Mouse (Mus musculus): Measurements from ENCODE around the gene Ybx1. TPM values are rescaled to one million over a fixed set of nuclear protein-coding genes. Genes with fewer than 3 reads are reported as not detected.

Gene Ybx1
- polyA plus RNA-seq, 2 experiments: 546 to 757 TPM

GRCm38 (mm10) chr4:119274627-119275026 is 19.8 kb downstream of the Ybx1 start:
- no peak overlapping the region for H3K9ac ChIP-seq (ENCODE audit: low read depth, low read length, severe bottlenecking)
- H3K4me1 ChIP-seq (ENCODE audit: control insufficient read depth, insufficient read depth, low read length): no peaks in the 10 kb centered on the region
- no peak for TF ChIP-seq POLR2A (IDR thresholded peaks at IDR 0.05; ENCODE audit: borderline replicate concordance, extremely low read depth, insufficient read depth, insufficient read length)
- no peak overlapping the region for H3K4me3 ChIP-seq (replicated peaks; ENCODE audit: low read length)
- H3K27me3 ChIP-seq (ENCODE audit: control insufficient read depth, insufficient read depth, low read length): no peaks in the 10 kb centered on the region
- no peak for ATAC-seq (ENCODE audit: low FRiP score, low read depth)
- no peak for DNase-seq (ENCODE audit: low spot score)
- 60% methylated on average over 1 of the region's 1 CpGs for WGBS
- H3K4me2 ChIP-seq (replicated peaks; ENCODE audit: low read depth, low read length, severe bottlenecking): no peak overlapping the region
- H3K9me3 ChIP-seq (ENCODE audit: control insufficient read depth, low read length): no peaks in the 10 kb centered on the region
- H3K36me3 ChIP-seq (ENCODE audit: control insufficient read depth, insufficient read depth, low read length): peaks cover 91% of the 10 kb centered on the region
- no peak overlapping the region for H3K27ac ChIP-seq (replicated peaks; ENCODE audit: low read depth, low read length)

- WGBS: 77% methylated on average over 13 of the region's 13 CpGs
- Histone ChIP-seq H3K36me3 (ENCODE audit: control insufficient read depth, insufficient read depth, low read length) (peaks cover 20% of the 10 kb centered on the region), H3K9ac (ENCODE audit: low read depth, low read length, severe bottlenecking) (no peak overlapping the region), H3K4me2 (replicated peaks; ENCODE audit: low read depth, low read length, severe bottlenecking) (no peak overlapping the region), H3K27me3 (ENCODE audit: control insufficient read depth, insufficient read depth, low read length) (no peaks in the 10 kb centered on the region), H3K4me1 (ENCODE audit: control insufficient read depth, insufficient read depth, low read length) (no peaks in the 10 kb centered on the region), H3K27ac (replicated peaks; ENCODE audit: low read depth, low read length) (no peak overlapping the region), H3K9me3 (ENCODE audit: control insufficient read depth, low read length) (no peaks in the 10 kb centered on the region), H3K4me3 (replicated peaks; ENCODE audit: low read length) (no peak overlapping the region)
- no peak for DNase-seq (ENCODE audit: low spot score)
- no peak for TF ChIP-seq POLR2A (IDR thresholded peaks at IDR 0.05; ENCODE audit: borderline replicate concordance, extremely low read depth, insufficient read depth, insufficient read length)
- no peak for ATAC-seq (ENCODE audit: low FRiP score, low read depth)
Observed at GRCm38 (mm10) chr4:119266606-119267005, 27.8 kb downstream of the Ybx1 start.

DNA sequence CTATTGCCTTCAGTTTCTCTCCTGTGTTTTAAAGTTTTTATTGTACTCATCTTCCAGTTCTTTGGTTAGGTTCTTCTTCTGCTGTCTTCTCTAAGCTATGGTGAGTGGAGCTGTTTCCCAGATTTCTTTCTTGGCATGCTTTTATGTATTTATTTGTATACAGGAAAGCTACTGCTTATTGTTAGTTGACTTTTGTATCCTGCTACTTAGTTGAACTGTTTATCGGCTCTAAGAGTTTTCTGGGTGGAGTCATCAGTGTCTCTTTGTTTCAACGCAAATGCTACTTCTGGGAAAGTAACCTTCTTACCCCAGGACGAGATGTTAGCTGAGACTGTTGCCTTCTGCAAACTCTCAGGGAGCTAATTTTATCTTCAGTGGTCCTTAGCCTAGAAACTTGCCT is 30.9 kb downstream of the Ybx1 start:
- Histone ChIP-seq H3K9me3 (ENCODE audit: control insufficient read depth, low read length) (no peaks in the 10 kb centered on the region), H3K4me3 (replicated peaks; ENCODE audit: low read length) (no peak overlapping the region), H3K27me3 (ENCODE audit: control insufficient read depth, insufficient read depth, low read length) (no peaks in the 10 kb centered on the region), H3K4me2 (replicated peaks; ENCODE audit: low read depth, low read length, severe bottlenecking) (no peak overlapping the region), H3K27ac (replicated peaks; ENCODE audit: low read depth, low read length) (no peak overlapping the region), H3K36me3 (ENCODE audit: control insufficient read depth, insufficient read depth, low read length) (no peaks in the 10 kb centered on the region; the same call in 1 of the 2 replicates), H3K9ac (ENCODE audit: low read depth, low read length, severe bottlenecking) (no peak overlapping the region), H3K4me1 (ENCODE audit: control insufficient read depth, insufficient read depth, low read length) (no peaks in the 10 kb centered on the region)
- no peak for TF ChIP-seq POLR2A (IDR thresholded peaks at IDR 0.05; ENCODE audit: borderline replicate concordance, extremely low read depth, insufficient read depth, insufficient read length)
- DNase-seq (ENCODE audit: low spot score) (no peak), ATAC-seq (ENCODE audit: low FRiP score, low read depth) (no peak)
- WGBS: 78% methylated on average over 3 of the region's 3 CpGs

DNA sequence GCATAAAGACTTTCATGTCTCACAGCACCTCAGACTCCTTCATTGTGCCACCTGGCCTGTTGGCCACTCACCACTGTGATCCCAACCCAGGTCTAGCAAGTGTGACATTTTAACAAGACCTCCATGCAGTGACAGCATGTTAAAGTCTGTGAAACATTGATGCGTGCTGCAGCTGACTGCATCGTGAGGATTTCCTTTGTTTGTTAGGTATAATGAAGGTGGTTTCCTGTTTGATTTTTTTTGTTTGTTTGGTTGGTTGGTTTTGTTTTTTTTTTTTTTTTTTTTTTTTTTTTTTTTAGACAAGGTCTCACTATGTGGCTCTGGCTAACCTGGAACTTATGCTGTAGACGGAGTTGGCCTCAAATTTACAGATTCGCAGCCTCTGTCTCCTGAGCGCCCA is 31.9 kb downstream of the Ybx1 start:
- H3K4me3 ChIP-seq (replicated peaks; ENCODE audit: low read length): no peak overlapping the region
- no peaks in the 10 kb centered on the region for H3K36me3 ChIP-seq (ENCODE audit: control insufficient read depth, insufficient read depth, low read length)
- no peaks in the 10 kb centered on the region for H3K9me3 ChIP-seq (ENCODE audit: control insufficient read depth, low read length)
- TF ChIP-seq POLR2A (IDR thresholded peaks at IDR 0.05; ENCODE audit: borderline replicate concordance, extremely low read depth, insufficient read depth, insufficient read length): no peak
- no peak overlapping the region for H3K4me2 ChIP-seq (replicated peaks; ENCODE audit: low read depth, low read length, severe bottlenecking)
- H3K27me3 ChIP-seq (ENCODE audit: control insufficient read depth, insufficient read depth, low read length): no peaks in the 10 kb centered on the region
- H3K9ac ChIP-seq (ENCODE audit: low read depth, low read length, severe bottlenecking): no peak overlapping the region
- ATAC-seq (ENCODE audit: low FRiP score, low read depth) (no peak), DNase-seq (ENCODE audit: low spot score) (no peak)
- no peak overlapping the region for H3K27ac ChIP-seq (replicated peaks; ENCODE audit: low read depth, low read length)
- 88% methylated on average over 5 of the region's 5 CpGs for WGBS
- no peaks in the 10 kb centered on the region for H3K4me1 ChIP-seq (ENCODE audit: control insufficient read depth, insufficient read depth, low read length)

DNA sequence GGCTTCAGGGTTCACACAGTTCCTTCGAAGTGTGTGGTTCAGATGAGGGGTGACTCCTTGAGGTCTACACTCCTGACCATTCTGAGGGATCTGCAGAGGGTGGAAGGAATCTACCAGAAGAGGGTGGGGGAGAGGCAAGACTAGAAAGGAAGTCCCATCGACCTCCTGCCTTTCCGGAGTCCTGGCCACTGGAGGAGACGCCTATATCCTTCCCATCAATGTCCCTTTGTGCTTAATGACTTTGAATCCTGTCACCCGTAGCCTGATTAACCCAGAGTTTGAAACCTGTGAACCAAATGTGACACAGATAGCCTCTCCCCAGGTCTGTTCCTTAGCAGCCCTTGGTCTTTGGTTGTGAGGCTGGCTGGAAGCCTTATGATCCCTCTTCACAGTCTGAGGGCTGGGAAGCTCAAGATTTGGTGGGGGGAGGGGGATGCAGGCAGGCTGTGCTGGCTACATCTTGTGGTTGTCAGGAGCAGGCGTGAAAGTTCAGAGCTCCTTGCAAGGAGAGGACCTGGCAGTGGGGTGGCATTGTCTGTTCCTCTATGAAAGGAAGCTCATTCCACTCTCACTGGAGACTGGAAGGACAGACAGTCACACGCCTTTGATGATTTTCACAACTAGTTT is 33.2 kb downstream of the Ybx1 start:
- H3K27ac ChIP-seq (replicated peaks; ENCODE audit: low read depth, low read length): no peak overlapping the region
- no peak for ATAC-seq (ENCODE audit: low FRiP score, low read depth)
- no peak overlapping the region for H3K9ac ChIP-seq (ENCODE audit: low read depth, low read length, severe bottlenecking)
- no peaks in the 10 kb centered on the region for H3K4me1 ChIP-seq (ENCODE audit: control insufficient read depth, insufficient read depth, low read length)
- H3K4me2 ChIP-seq (replicated peaks; ENCODE audit: low read depth, low read length, severe bottlenecking): no peak overlapping the region
- no peak overlapping the region for H3K4me3 ChIP-seq (replicated peaks; ENCODE audit: low read length)
- H3K9me3 ChIP-seq (ENCODE audit: control insufficient read depth, low read length): no peaks in the 10 kb centered on the region
- no peaks in the 10 kb centered on the region for H3K27me3 ChIP-seq (ENCODE audit: control insufficient read depth, insufficient read depth, low read length)
- DNase-seq (ENCODE audit: low spot score): no peak
- 46% methylated on average over 7 of the region's 7 CpGs for WGBS
- H3K36me3 ChIP-seq (ENCODE audit: control insufficient read depth, insufficient read depth, low read length): no peaks in the 10 kb centered on the region
- TF ChIP-seq POLR2A (IDR thresholded peaks at IDR 0.05; ENCODE audit: borderline replicate concordance, extremely low read depth, insufficient read depth, insufficient read length): no peak
